Mouse (Mus musculus): Measurements from ENCODE around the gene Rai1. TPM values are rescaled to one million over a fixed set of nuclear protein-coding genes. Genes with fewer than 3 reads are reported as not detected.

The Rai1 gene
- total and polyA plus RNA-seq, 3 experiments, result 26.3 to 101 (median 56.7) TPM

DNA sequence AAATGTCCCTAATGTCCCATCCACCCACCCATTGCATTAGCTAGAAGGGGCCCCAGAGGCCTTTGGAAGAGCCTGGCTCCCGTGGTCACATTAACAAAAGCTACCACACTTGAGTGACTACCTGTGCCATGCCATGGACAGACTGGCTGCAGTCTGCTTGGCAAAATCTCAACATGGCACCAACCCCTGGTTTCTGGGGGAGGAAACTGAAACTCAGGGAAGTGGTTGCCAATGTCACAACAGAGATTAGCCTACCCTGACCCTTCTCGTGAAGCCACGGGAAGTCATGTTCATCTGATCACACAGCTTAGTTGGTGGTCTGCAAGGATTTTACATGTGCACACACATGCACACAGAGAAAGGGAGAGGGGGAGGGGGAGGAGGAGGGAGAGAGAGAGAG lies 28.6 kb upstream of the Rai1 start:
- Histone ChIP-seq H3K4me1 (ENCODE audit: control insufficient read depth in 1 of 2, insufficient read depth in 2 of 2, low read length in 2 of 2) (peaks cover 3 to 5% of the 10 kb centered on the region in 2 experiments), H3K79me2 (ENCODE audit: control insufficient read depth, insufficient read depth, low read length, poor library complexity) (no peaks in the 10 kb centered on the region), H3K27me3 (ENCODE audit: control insufficient read depth in 1 of 2, insufficient read depth in 2 of 2, low read length in 2 of 2) (no peaks in the 10 kb centered on the region), H3K9me3 (replicated peaks; ENCODE audit: insufficient read depth, low read length) (no peaks in the 10 kb centered on the region), H3K9ac (ENCODE audit: control insufficient read depth, low read depth, low read length, poor library complexity, severe bottlenecking) (no peak overlapping the region), H3K36me3 (ENCODE audit: control insufficient read depth in 1 of 2, insufficient read depth in 2 of 2, low read length in 2 of 2) (peaks cover 0 to 3% of the 10 kb centered on the region in 2 experiments; a peak in 2 of 4 replicates), H3K27ac (ENCODE audit: control insufficient read depth, low read depth, low read length) (no peak overlapping the region), H3K4me3 (ENCODE audit: control insufficient read depth in 1 of 2, insufficient read depth in 1 of 2, low read depth in 2 of 2, low read length in 2 of 2) (no peak overlapping the region)
- no peak for DNase-seq (ENCODE audit: low read depth, low spot score)
- no peak for TF ChIP-seq SMC3 (IDR thresholded peaks at IDR 0.05; ENCODE audit: low read depth, low read length)
- TF ChIP-seq MYC (IDR thresholded peaks at IDR 0.05; ENCODE audit: low read depth, low read length), result no peak
- TF ChIP-seq MAZ (IDR thresholded peaks at IDR 0.05; ENCODE audit: low read depth, low read length), result no peak
- no peak for TF ChIP-seq ZC3H11A (IDR thresholded peaks at IDR 0.05; ENCODE audit: low read depth, low read length)
- TF ChIP-seq MYB (IDR thresholded peaks at IDR 0.05; ENCODE audit: low read depth, low read length), result no peak
- no peak for TF ChIP-seq TCF12 (IDR thresholded peaks at IDR 0.05; ENCODE audit: low read depth, low read length)
- TF ChIP-seq MAX (IDR thresholded peaks at IDR 0.05; ENCODE audit: low read length), result no peak
- TF ChIP-seq TBP (IDR thresholded peaks at IDR 0.05; ENCODE audit: low read depth, low read length), result no peak
- no peak for TF ChIP-seq TAL1 (IDR thresholded peaks at IDR 0.05; ENCODE audit: low read length)
- TF ChIP-seq CHD2 (IDR thresholded peaks at IDR 0.05; ENCODE audit: low read length), result no peak
- TF ChIP-seq CTCF (IDR thresholded peaks at IDR 0.05 in 2 of 3, conservative IDR thresholded peaks at IDR 0.05 in 1 of 3; ENCODE audit: control insufficient read depth in 1 of 3, insufficient read depth in 1 of 3, low read depth in 2 of 3, low read length in 3 of 3, poor library complexity in 1 of 3, severe bottlenecking in 1 of 3), result no peak

DNA sequence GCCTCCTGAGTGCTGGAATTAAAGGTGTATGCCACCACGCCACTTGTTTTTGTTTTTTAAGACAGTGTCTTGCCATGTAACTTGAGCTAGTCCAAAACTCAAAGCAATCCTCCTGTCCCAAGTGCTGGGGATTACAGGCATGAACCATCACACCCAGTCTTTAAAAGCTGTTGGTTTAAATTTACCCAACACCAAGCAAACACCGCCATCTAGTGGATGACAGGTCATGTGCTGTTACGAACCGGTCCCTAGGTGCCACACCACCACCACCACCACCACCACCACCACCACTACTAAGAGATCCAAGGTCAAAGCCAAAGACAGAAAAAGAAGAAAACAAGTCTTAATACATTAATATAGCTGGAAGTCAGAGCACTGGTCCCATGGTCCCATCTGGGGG lies 28.0 kb upstream of the Rai1 start:
- peak; percentile 91 for DNase-seq (ENCODE audit: low read depth, low spot score)
- no peak overlapping the region for H3K27ac ChIP-seq (ENCODE audit: control insufficient read depth, low read depth, low read length)
- no peaks in the 10 kb centered on the region for H3K36me3 ChIP-seq (ENCODE audit: control insufficient read depth in 1 of 2, insufficient read depth in 2 of 2, low read length in 2 of 2)
- H3K9ac ChIP-seq (ENCODE audit: control insufficient read depth, low read depth, low read length, poor library complexity, severe bottlenecking), result no peak overlapping the region
- 0 out of 4 replicates have a peak, but pooled peaks cover 0 to under 1% of the 10 kb centered on the region in 2 experiments for H3K27me3 ChIP-seq (ENCODE audit: control insufficient read depth in 1 of 2, insufficient read depth in 2 of 2, low read length in 2 of 2)
- TF ChIP-seq MAX (IDR thresholded peaks at IDR 0.05; ENCODE audit: low read length), result no peak; the same call in 1 of the 2 replicates
- peak; percentile 17; the same call in 1 of the 2 replicates for TF ChIP-seq JUND (IDR thresholded peaks at IDR 0.05; ENCODE audit: low read depth, low read length)
- TF ChIP-seq BHLHE40 (IDR thresholded peaks at IDR 0.05; ENCODE audit: borderline replicate concordance, low read depth, low read length), result 0 out of 2 replicates have a peak, but pooled peaks have one; percentile 15
- peak; percentile 95 for TF ChIP-seq ZC3H11A (IDR thresholded peaks at IDR 0.05; ENCODE audit: low read depth, low read length)
- no peak for TF ChIP-seq ZNF384 (IDR thresholded peaks at IDR 0.05; ENCODE audit: low read depth, low read length)
- TF ChIP-seq ZMIZ1 (IDR thresholded peaks at IDR 0.05; ENCODE audit: low read depth, low read length), result no peak
- TF ChIP-seq RAD21 (IDR thresholded peaks at IDR 0.05; ENCODE audit: low read depth, low read length), result peak; percentile 96
- TF ChIP-seq MAFK (IDR thresholded peaks at IDR 0.05; ENCODE audit: borderline replicate concordance, low read depth, low read length), result no peak
- peak; percentile 64; the same call in 1 of the 2 replicates for TF ChIP-seq SIN3A (IDR thresholded peaks at IDR 0.05; ENCODE audit: low read length)
- TF ChIP-seq POLR2AphosphoS2 (IDR thresholded peaks at IDR 0.05; ENCODE audit: low read length), result no peak
- TF ChIP-seq USF1 (IDR thresholded peaks at IDR 0.05; ENCODE audit: low read depth, low read length), result peak; percentile 66
- TF ChIP-seq USF2 (IDR thresholded peaks at IDR 0.05; ENCODE audit: borderline replicate concordance in 1 of 2, insufficient read depth in 1 of 2, low read depth in 1 of 2, low read length in 2 of 2), result no peak
- peak; percentile 54 to 97 (median 89); a peak in 5 of 6 replicates for TF ChIP-seq CTCF (IDR thresholded peaks at IDR 0.05 in 2 of 3, conservative IDR thresholded peaks at IDR 0.05 in 1 of 3; ENCODE audit: control insufficient read depth in 1 of 3, insufficient read depth in 1 of 3, low read depth in 2 of 3, low read length in 3 of 3, poor library complexity in 1 of 3, severe bottlenecking in 1 of 3)
- TF ChIP-seq MYC (IDR thresholded peaks at IDR 0.05; ENCODE audit: low read depth, low read length), result no peak
- TF ChIP-seq SMC3 (IDR thresholded peaks at IDR 0.05; ENCODE audit: low read depth, low read length), result peak; percentile 94
- no peaks in the 10 kb centered on the region for H3K79me2 ChIP-seq (ENCODE audit: control insufficient read depth, insufficient read depth, low read length, poor library complexity)
- no peaks in the 10 kb centered on the region for H3K9me3 ChIP-seq (replicated peaks; ENCODE audit: insufficient read depth, low read length)
- no peaks in the 10 kb centered on the region for H3K4me1 ChIP-seq (ENCODE audit: control insufficient read depth in 1 of 2, insufficient read depth in 2 of 2, low read length in 2 of 2)
- H3K4me3 ChIP-seq (ENCODE audit: control insufficient read depth in 1 of 2, insufficient read depth in 1 of 2, low read depth in 2 of 2, low read length in 2 of 2), result no peak overlapping the region

Measured in MEL (cell line).